ENCODE assay signal across 8 mouse cellular contexts in genomic region chr5:113889181-113889906, GRCm38 (mm10). TPM values are rescaled to one million over a fixed set of nuclear protein-coding genes. Genes with fewer than 3 reads are reported as not detected.
DNase-seq lines count a peak whose midpoint lies in the region; ATAC-seq lines count a peak whose summit lies in the region.

No protein-coding gene starts in this region.

- peak overlapping the region; percentile 39 for H3K4me2 ChIP-seq in limb, embryonic 13.5 days (replicated peaks)
- no peak overlapping the region for H3K4me2 ChIP-seq in stomach, embryonic 15.5 days

- DNase-seq in hindbrain, embryonic 10.5 days (ENCODE audit: low spot score) = peak; percentile 45
- DNase-seq in left cerebral cortex, adult 11 months (ENCODE audit: low spot score) = no peak
- no peak for DNase-seq in urinary bladder, postnatal 4 days (ENCODE audit: low spot score in 2 of 2)

- peaks cover 68% of the 10 kb centered on the region for H3K36me3 ChIP-seq in megakaryocyte, embryonic 14.5 days (replicated peaks; ENCODE audit: low read length)
- H3K36me3 ChIP-seq in hindbrain, embryonic 10.5 days = peaks cover 12% of the 10 kb centered on the region; the same call in 1 of the 2 replicates
- H3K36me3 ChIP-seq in limb, embryonic 13.5 days = no peaks in the 10 kb centered on the region; the same call in 1 of the 2 replicates
- no peaks in the 10 kb centered on the region for H3K36me3 ChIP-seq in stomach, embryonic 15.5 days

- ATAC-seq in megakaryocyte, adult 5-6 weeks (ENCODE audit: poor library complexity, severe bottlenecking) = no peak
- ATAC-seq in limb, embryonic 13.5 days (ENCODE audit: low FRiP score, low read depth) = peak; percentile 61
- ATAC-seq in stomach, embryonic 15.5 days (ENCODE audit: insufficient read depth, low FRiP score, low read depth) = no peak
- ATAC-seq in cerebellum, adult (ENCODE audit: insufficient number of reproducible peaks, low FRiP score, low TSS enrichment) = no peak

- peak overlapping the region; percentile 26 for H3K4me3 ChIP-seq in megakaryocyte, embryonic 14.5 days (replicated peaks)
- H3K4me3 ChIP-seq in hindbrain, embryonic 10.5 days = peak overlapping the region; percentile 27
- no peak overlapping the region for H3K4me3 ChIP-seq in limb, embryonic 13.5 days
- no peak overlapping the region for H3K4me3 ChIP-seq in stomach, embryonic 15.5 days (replicated peaks)

- no peak overlapping the region for H3K9ac ChIP-seq in limb, embryonic 13.5 days
- H3K9ac ChIP-seq in stomach, embryonic 15.5 days = no peak overlapping the region

- H3K4me1 ChIP-seq in megakaryocyte, embryonic 14.5 days = peaks cover 81% of the 10 kb centered on the region
- peaks cover 63% of the 10 kb centered on the region for H3K4me1 ChIP-seq in hindbrain, embryonic 10.5 days (replicated peaks)
- peaks cover 46% of the 10 kb centered on the region for H3K4me1 ChIP-seq in limb, embryonic 13.5 days
- H3K4me1 ChIP-seq in stomach, embryonic 15.5 days = peaks cover 40% of the 10 kb centered on the region

- no peaks in the 10 kb centered on the region for H3K9me3 ChIP-seq in megakaryocyte, embryonic 14.5 days
- no peaks in the 10 kb centered on the region for H3K9me3 ChIP-seq in hindbrain, embryonic 10.5 days
- H3K9me3 ChIP-seq in limb, embryonic 13.5 days = 0 out of 2 replicates have a peak, but pooled peaks cover 3% of the 10 kb centered on the region
- no peaks in the 10 kb centered on the region for H3K9me3 ChIP-seq in stomach, embryonic 15.5 days

- H3K27me3 ChIP-seq in megakaryocyte, embryonic 14.5 days (replicated peaks) = no peaks in the 10 kb centered on the region
- no peaks in the 10 kb centered on the region for H3K27me3 ChIP-seq in hindbrain, embryonic 10.5 days (ENCODE audit: insufficient read depth, poor library complexity, severe bottlenecking)
- no peaks in the 10 kb centered on the region for H3K27me3 ChIP-seq in limb, embryonic 13.5 days
- H3K27me3 ChIP-seq in stomach, embryonic 15.5 days (replicated peaks) = no peaks in the 10 kb centered on the region

- peak overlapping the region; percentile 70 for H3K27ac ChIP-seq in hindbrain, embryonic 10.5 days
- H3K27ac ChIP-seq in limb, embryonic 13.5 days = peak overlapping the region; percentile 59; the same call in 1 of the 2 replicates
- peak overlapping the region; percentile 69 for H3K27ac ChIP-seq in stomach, embryonic 15.5 days

- whole genome bisulfite sequencing in hindbrain, embryonic 10.5 days = 28% methylated on average over 19 of the region's 19 CpGs
- WGBS in limb, embryonic 13.5 days = 20% methylated on average over 19 of the region's 19 CpGs
- 20% methylated on average over 19 of the region's 19 CpGs for WGBS in stomach, embryonic 15.5 days

RNA-seq across cellular contexts. Expression of gene Coro1c, which starts 19.2 kb away (rescaled TPM):
- polyA plus RNA-seq in megakaryocyte, embryonic 14.5 days (2012; ENCODE audit: insufficient read depth, low replicate concordance) = 132 and 208 TPM in 2 replicates
- total RNA-seq in megakaryocyte, adult 5-6 weeks (2015) = 93.2 and 103 TPM in 2 replicates
- 141 and 145 TPM in 2 replicates for total RNA-seq in megakaryocyte, adult 5-6 weeks (2017)
- 248 and 258 TPM in 2 replicates for polyA plus RNA-seq in hindbrain, embryonic 10.5 days (2016; fragmentation: Nextera tagmentation; extraction: Ambion mirVana)
- polyA plus RNA-seq in limb, embryonic 13.5 days (2015; fragmentation: Nextera tagmentation; extraction: Ambion mirVana) = 83.1 and 90.2 TPM in 2 replicates
- polyA plus RNA-seq in stomach, embryonic 15.5 days (2015; fragmentation: Nextera tagmentation; extraction: Ambion mirVana) = 129 and 144 TPM in 2 replicates

RNA-seq across cellular contexts. Expression of gene Selplg, which starts 56.9 kb away (rescaled TPM):
- polyA plus RNA-seq in megakaryocyte, embryonic 14.5 days (2012; ENCODE audit: insufficient read depth, low replicate concordance) = 39.4 and 167 TPM in 2 replicates
- total RNA-seq in megakaryocyte, adult 5-6 weeks (2015) = 718 and 733 TPM in 2 replicates
- total RNA-seq in megakaryocyte, adult 5-6 weeks (2017) = 291 and 312 TPM in 2 replicates
- polyA plus RNA-seq in hindbrain, embryonic 10.5 days (2016; fragmentation: Nextera tagmentation; extraction: Ambion mirVana) = 1.3 and 1.7 TPM in 2 replicates
- polyA plus RNA-seq in limb, embryonic 13.5 days (2015; fragmentation: Nextera tagmentation; extraction: Ambion mirVana) = 2.5 TPM in 2 replicates
- polyA plus RNA-seq in stomach, embryonic 15.5 days (2015; fragmentation: Nextera tagmentation; extraction: Ambion mirVana) = 5.8 and 7.5 TPM in 2 replicates

Comparison
In these comparisons a context has a peak if more than half of its experiments do, and no peak if none do; other contexts are left out.
1. H3K4me3 ChIP-seq: peak in megakaryocyte, embryonic 14.5 days (single experiment) and hindbrain, embryonic 10.5 days (single experiment); none in limb, embryonic 13.5 days (single experiment) and stomach, embryonic 15.5 days (single experiment).
2. Peak in every context shown above with its lines, with median percentiles within 50 percentile points of each other: H3K27ac ChIP-seq.